Mouse (Mus musculus) forebrain, embryonic 12.5 days (tissue): Measurements from ENCODE around the gene Cbll1. TPM values are rescaled to one million over a fixed set of nuclear protein-coding genes. Genes with fewer than 3 reads are reported as not detected.

Source experiments
- ATAC-seq: fragments of 200-750 bp; cut with Nextera tagmentation; 2 replicates; pipeline ENCODE4 v1.8.0; 2017; ENCODE audit warnings: moderate TSS enrichment; ENCODE audit not compliant: low FRiP score
- H3K27ac ChIP-seq: fragments of 300-500 bp; sonication (generic); 2 replicates; pipeline ENCODE4 v1.5.1; 2016; ENCODE audit warnings: mild to moderate bottlenecking
- H3K27me3 ChIP-seq: fragments of 300-500 bp; sonication (generic); 2 replicates; pipeline ENCODE4 v1.6.1; 2016; ENCODE audit warnings: mild to moderate bottlenecking
- H3K36me3 ChIP-seq: fragments of 300-500 bp; sonication (generic); replicated peaks from 2 replicates; pipeline ENCODE4 v1.6.1; 2016; ENCODE audit warnings: mild to moderate bottlenecking
- H3K4me1 ChIP-seq: fragments of 300-500 bp; sonication (generic); 2 replicates; pipeline ENCODE4 v1.6.1; 2016
- H3K4me2 ChIP-seq: fragments of 300-500 bp; sonication (generic); 2 replicates; pipeline ENCODE4 v1.6.1; 2016; ENCODE audit warnings: mild to moderate bottlenecking, moderate library complexity
- H3K4me3 ChIP-seq: fragments of 300-500 bp; sonication (generic); replicated peaks from 2 replicates; pipeline ENCODE4 v1.5.1; 2016; ENCODE audit warnings: mild to moderate bottlenecking
- H3K9ac ChIP-seq: fragments of 300-500 bp; sonication (generic); 2 replicates; pipeline ENCODE4 v1.6.1; 2016; ENCODE audit warnings: mild to moderate bottlenecking
- H3K9me3 ChIP-seq: fragments of 300-500 bp; sonication (generic); 2 replicates; pipeline ENCODE4 v1.6.1; 2016
- WGBS: fragments of 180-500 bp; shearing (Covaris S2); methylation state at CpG from one replicate; pipeline ENCODE4 v1.1.7; 2016; 5-methylcytosine and 5-hydroxymethylcytosine counted together
- polyA plus RNA-seq: library from polyadenylated mRNA; unstranded; fragments of >200 nt; fragmentation: Nextera tagmentation; extraction: Ambion mirVana; gene quantifications from 2 replicates; pipeline ENCODE4 v1.2.1, GENCODE M21; 2016

Cbll1 gene
- 16.3 and 19.7 TPM in 2 replicates for polyA plus RNA-seq

DNA sequence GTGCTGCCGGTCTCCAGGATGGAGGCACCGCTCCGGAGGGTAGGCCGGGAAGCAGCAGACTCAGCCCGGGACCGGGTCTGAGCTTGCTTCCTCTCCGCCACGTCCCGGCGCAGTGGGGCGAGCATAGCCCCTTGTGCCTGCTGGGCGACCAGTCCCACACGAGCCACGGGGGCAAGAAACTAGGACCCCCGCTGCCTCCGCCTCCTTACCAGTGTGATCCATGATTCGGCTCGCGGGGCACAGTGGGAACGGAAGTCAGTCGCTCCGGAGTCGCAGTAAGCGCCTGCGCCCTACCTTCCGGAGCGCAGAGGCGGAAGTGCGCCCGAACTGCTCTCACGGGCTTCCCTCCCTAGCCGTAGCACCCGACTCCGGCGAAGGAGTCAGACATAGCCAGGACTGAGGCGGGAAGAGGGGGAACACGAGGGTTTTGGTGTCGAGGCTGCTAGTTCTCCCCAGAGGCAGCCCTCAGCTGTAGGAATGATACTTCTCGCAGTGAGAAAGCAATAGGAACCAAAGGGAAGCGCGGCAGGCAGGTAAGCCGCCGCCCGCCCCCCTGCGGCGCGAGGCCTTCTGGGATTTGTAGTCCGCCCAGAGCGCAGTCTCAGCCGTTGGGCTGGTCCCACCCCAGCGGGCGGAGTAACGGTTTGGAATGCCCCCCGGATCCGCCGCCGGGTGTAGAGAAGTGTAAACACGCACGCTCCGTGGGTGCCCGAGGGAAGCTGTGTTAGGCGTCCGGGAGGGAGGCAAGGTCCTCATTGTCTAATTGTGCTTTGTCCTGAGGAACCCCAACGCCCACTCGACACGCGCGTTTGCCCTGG lies at the start of gene Cbll1:
TSS of gene Cbll1 (minus strand) at position 303 of the 818 bp plus-strand sequence.
- H3K27me3 ChIP-seq = no peaks in the 10 kb centered on the region
- WGBS = under 1% methylated on average over 68 of the region's 68 CpGs
- peaks cover 18% of the 10 kb centered on the region for H3K4me1 ChIP-seq
- peak within 1 kb of the TSS; percentile 86 for H3K4me3 ChIP-seq
- peaks cover under 1% of the 10 kb centered on the region for H3K36me3 ChIP-seq
- H3K4me2 ChIP-seq = peak within 1 kb of the TSS; percentile 85
- H3K9me3 ChIP-seq = no peaks in the 10 kb centered on the region
- ATAC-seq = peak; percentile 98
- peak within 1 kb of the TSS; percentile 89 for H3K27ac ChIP-seq
- H3K9ac ChIP-seq = peak within 1 kb of the TSS; percentile 78

DNA sequence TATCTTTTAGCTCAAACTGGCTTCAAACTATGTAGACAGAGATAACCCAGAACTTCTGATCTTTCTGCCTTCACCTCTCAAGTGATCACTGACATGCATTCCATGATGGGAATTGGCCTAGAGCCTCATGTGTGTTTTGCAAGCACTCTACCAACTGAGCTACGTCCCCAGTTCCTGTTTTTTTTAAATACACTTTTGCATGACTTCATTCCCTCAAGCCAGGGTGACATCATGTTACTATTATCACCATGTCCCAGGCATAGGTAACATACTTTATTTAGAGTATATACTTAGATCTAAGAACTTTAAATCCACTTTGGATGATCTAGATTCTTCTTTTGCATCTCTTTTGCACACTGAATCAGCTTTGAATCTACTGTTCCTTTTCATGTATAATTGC lies 46.6 kb upstream of the Cbll1 start:
- 75% methylated on average over 1 of the region's 1 CpGs for WGBS
- H3K4me2 ChIP-seq = no peak overlapping the region
- no peak overlapping the region for H3K4me3 ChIP-seq
- H3K36me3 ChIP-seq = no peaks in the 10 kb centered on the region
- H3K4me1 ChIP-seq = no peaks in the 10 kb centered on the region
- no peaks in the 10 kb centered on the region for H3K27me3 ChIP-seq
- H3K9ac ChIP-seq = no peak overlapping the region
- no peaks in the 10 kb centered on the region for H3K9me3 ChIP-seq
- no peak for ATAC-seq
- H3K27ac ChIP-seq = no peak overlapping the region

DNA sequence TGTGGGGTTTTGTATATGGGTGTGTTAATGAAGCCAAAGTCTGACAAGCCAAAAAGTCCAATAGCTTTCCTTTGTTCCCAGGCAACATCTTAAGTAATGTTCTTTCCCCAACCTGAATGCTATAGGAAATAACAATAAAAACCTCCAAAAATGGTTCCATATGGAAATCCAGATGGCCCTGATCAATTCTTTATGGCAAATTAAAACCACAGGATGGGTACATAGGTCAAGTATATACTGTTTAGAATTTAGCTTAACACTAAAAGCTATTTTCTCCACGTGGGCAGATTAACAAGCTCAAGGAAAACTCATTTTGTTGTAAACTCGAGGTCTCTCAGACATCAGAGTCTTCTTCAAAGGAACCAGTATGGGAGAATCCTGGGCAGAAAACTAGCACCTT lies 45.8 kb upstream of the Cbll1 start:
- H3K9me3 ChIP-seq = no peaks in the 10 kb centered on the region
- 56% methylated on average over 2 of the region's 2 CpGs for WGBS
- no peak overlapping the region for H3K4me3 ChIP-seq
- H3K27me3 ChIP-seq = no peaks in the 10 kb centered on the region
- H3K4me1 ChIP-seq = no peaks in the 10 kb centered on the region
- ATAC-seq = no peak
- no peaks in the 10 kb centered on the region for H3K36me3 ChIP-seq
- H3K27ac ChIP-seq = no peak overlapping the region
- no peak overlapping the region for H3K4me2 ChIP-seq
- no peak overlapping the region for H3K9ac ChIP-seq

DNA sequence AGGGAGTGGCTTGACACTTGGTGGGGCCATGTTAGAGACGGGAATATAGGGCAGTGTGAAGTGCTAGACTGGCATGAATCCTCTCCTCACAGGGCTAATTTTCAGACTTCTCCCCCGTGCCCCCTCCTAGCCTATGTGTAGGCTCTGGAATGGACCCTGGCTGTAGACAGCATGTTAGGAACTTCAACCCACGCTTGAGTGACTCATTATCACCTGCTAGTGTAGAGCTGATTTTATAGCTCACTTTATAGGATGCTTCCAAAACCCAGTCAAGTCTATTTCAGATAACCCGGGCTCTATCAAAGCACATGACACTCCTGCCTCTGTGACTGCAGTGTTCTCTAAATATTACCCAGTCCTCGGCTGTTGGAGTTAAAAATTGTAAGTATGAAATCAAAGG lies 42.1 kb upstream of the Cbll1 start:
- H3K27me3 ChIP-seq = no peaks in the 10 kb centered on the region
- no peak overlapping the region for H3K4me3 ChIP-seq
- H3K36me3 ChIP-seq = no peaks in the 10 kb centered on the region
- ATAC-seq = no peak
- H3K4me2 ChIP-seq = no peak overlapping the region
- 76% methylated on average over 5 of the region's 5 CpGs for WGBS
- no peaks in the 10 kb centered on the region for H3K9me3 ChIP-seq
- H3K27ac ChIP-seq = no peak overlapping the region
- no peak overlapping the region for H3K9ac ChIP-seq
- H3K4me1 ChIP-seq = no peaks in the 10 kb centered on the region

DNA sequence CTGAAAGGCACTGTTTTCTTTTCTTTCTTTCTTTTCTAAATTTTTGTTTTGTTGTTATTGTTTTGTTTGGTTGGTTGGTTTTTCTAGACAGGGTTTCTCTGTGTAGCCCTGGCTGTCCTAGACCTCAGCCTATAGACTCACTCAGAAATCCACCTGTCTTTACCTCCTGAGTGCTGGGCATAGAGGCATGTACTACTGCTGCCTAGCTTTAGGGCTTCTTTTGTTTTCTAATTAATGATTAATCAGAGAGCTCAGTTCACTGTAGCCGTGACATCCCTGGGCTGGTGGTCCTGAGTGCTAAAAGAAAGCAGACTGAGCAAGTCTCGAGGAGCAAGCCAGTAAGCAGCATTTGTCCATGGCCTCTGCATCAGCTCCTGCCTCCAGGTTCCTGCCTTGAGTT lies 40.4 kb upstream of the Cbll1 start:
- Histone ChIP-seq H3K9me3 (no peaks in the 10 kb centered on the region), H3K4me1 (no peaks in the 10 kb centered on the region), H3K27me3 (no peaks in the 10 kb centered on the region), H3K4me3 (no peak overlapping the region), H3K27ac (no peak overlapping the region), H3K9ac (no peak overlapping the region), H3K36me3 (no peaks in the 10 kb centered on the region), H3K4me2 (no peak overlapping the region)
- WGBS = 82% methylated on average over 2 of the region's 2 CpGs
- no peak for ATAC-seq

DNA sequence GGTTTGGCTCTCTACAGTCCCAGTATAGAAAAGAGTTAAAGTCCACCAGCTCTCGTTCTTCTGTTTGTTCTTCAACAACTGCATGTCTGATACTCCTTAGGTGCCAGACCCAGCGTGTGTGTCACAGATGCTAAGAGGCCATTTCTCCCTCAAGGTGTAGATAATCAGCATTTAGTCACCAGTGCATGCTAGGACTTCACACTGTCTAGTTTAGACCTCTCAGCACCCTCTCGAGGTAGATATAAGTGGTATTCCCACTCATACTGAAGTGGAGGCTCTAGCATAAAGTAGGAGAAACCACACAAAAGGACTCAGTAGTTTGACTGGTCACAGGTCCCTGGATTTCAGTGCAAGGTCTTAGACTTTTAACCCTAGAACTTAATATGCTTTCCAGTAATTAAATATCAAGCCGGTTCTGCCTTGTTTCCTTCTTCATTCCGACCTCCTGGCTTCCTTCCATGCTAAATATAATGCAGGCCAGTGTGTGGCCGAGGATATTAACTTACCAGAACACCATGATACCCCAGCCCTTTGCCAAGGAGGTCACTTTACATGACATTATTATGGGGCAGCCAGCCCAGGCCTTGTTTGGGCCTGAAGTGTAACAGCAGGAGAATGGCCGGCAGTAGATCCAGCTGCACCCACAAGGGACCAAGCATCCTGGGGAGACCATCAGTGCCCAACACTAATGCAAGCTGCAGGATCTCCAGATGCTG lies 38.3 kb upstream of the Cbll1 start:
- Histone ChIP-seq H3K27me3 (no peaks in the 10 kb centered on the region), H3K4me1 (peaks cover 6% of the 10 kb centered on the region; the same call in 1 of the 2 replicates), H3K36me3 (no peaks in the 10 kb centered on the region), H3K9me3 (no peaks in the 10 kb centered on the region), H3K27ac (no peak overlapping the region), H3K4me2 (no peak overlapping the region), H3K9ac (no peak overlapping the region), H3K4me3 (no peak overlapping the region)
- WGBS = 76% methylated on average over 7 of the region's 7 CpGs
- no peak for ATAC-seq

DNA sequence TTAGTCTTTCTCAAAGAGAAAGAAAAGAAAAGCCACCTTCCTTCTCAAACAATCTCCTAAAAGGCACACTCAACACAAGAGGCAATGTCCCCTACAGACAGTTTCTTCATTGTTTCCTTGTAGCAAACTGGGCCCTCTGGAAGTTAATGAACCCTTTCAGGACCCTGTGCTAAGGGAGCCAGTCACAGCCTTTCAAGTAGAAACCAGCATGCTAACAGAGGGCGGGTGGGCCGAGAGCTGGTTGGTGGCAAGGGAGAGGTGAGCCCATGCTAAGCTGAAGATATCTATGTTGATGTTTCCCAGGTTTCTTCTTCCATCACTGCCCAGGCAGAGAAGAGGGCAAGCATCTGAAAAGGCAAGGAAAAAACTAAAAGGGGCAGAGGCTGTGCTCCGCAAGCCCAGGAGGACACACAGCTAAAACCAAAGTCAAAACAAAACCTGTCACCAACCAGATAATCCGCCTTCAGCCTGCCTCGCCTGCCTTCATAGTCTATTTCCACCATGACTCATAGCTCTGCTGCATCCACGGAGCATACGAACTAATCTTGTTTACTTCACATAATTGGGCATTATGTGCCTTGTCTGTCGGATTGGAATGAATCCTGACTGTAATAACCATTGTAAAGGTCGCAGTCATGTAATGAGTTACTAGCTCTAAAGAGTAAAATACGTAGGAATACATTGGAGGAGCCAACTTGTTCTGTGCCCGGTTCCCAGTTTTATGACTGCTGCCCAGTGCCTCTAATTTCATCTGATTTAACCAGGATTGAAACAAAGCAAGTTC lies 34.8 kb upstream of the Cbll1 start:
- H3K27ac ChIP-seq = no peak overlapping the region
- 57% methylated on average over 11 of the region's 11 CpGs for WGBS
- H3K4me1 ChIP-seq = peaks cover 6% of the 10 kb centered on the region; the same call in 1 of the 2 replicates
- no peaks in the 10 kb centered on the region for H3K36me3 ChIP-seq
- no peak for ATAC-seq
- H3K4me2 ChIP-seq = no peak overlapping the region
- H3K4me3 ChIP-seq = no peak overlapping the region
- H3K9me3 ChIP-seq = no peaks in the 10 kb centered on the region
- no peaks in the 10 kb centered on the region for H3K27me3 ChIP-seq
- H3K9ac ChIP-seq = no peak overlapping the region

DNA sequence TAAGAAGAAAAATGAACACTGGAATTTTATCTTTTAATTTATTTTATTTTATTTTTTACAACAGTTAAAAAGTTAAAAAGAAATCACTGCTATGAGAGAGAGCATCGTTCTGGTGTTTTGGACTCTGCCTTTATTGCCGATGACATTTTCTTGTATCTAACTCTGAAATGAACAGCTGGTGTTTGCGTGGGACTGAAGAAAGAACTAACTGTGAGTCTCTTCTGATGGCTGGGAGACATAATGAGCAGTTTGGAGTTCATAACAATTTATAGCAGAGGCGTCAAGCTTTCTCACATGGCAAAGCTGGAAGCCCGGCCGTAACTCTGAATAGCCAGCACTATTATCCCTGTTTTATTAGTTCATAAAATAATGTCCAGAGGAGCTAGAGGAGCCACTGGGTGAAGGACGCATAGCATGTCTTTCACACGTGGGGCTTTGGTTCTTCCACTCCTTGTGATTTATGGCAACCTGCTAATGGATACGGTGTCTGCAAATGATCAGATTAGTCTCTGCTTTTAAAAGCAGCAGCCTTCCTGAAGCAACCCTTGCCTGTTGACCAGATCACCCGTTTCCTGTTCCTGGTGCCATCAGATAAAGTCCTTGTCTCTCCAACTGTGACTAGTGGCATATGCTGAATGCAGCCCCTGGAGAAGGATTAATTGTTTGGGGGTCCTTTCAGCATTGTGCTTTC lies 33.9 kb upstream of the Cbll1 start:
- H3K4me1 ChIP-seq = peaks cover 6% of the 10 kb centered on the region; the same call in 1 of the 2 replicates

DNA sequence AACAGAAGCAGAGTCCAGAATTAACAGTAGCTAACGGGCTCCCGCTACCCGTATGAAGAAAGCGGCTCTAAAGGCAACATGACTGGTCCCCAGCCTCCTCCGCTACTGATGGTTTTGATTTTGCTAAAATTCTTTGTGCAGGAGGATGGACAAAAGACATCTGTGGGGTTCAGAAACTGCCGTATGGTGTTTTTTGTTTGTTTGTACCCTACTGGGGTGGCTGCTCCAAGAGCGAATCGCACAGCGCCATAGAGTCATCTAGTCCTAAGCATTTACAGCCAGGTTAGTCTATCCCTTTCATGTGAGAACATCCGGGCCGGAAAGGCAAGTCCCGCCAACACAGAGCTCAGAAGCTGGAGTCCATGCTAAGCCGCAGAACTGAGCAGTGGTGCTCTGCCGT lies 32.6 kb upstream of the Cbll1 start:
- ATAC-seq = no peak
- 76% methylated on average over 14 of the region's 14 CpGs for WGBS
- H3K9ac ChIP-seq = no peak overlapping the region
- H3K36me3 ChIP-seq = no peaks in the 10 kb centered on the region
- no peak overlapping the region for H3K4me2 ChIP-seq
- no peaks in the 10 kb centered on the region for H3K9me3 ChIP-seq
- H3K27me3 ChIP-seq = no peaks in the 10 kb centered on the region
- no peak overlapping the region for H3K27ac ChIP-seq
- no peak overlapping the region for H3K4me3 ChIP-seq
- peaks cover 6% of the 10 kb centered on the region; the same call in 1 of the 2 replicates for H3K4me1 ChIP-seq

More for the DNA sequence above, 33.9 kb upstream of the Cbll1 start:
- ATAC-seq = no peak
- no peak overlapping the region for H3K4me2 ChIP-seq
- no peak overlapping the region for H3K27ac ChIP-seq
- no peaks in the 10 kb centered on the region for H3K9me3 ChIP-seq
- no peaks in the 10 kb centered on the region for H3K27me3 ChIP-seq
- no peak overlapping the region for H3K4me3 ChIP-seq
- H3K9ac ChIP-seq = no peak overlapping the region
- WGBS = 81% methylated on average over 10 of the region's 10 CpGs
- no peaks in the 10 kb centered on the region for H3K36me3 ChIP-seq

DNA sequence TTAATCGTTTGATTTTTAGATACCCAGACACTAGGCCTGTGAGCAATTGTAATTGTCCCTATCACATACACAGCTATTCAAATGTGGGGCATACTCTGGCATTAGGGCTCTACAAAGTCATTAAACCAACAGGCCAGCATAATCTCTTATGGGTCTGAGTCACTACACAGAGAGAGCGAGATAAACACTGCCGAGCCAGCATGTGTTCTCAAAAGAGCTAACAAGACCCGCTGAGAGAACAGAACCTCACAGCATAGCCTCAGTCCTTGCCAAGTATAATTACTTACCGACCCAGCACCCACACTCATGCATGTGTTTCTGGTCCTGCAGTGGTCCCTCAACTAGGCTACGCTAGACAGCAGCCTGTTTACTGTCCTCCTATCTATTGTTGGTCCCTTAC lies 28.0 kb upstream of the Cbll1 start:
- Histone ChIP-seq H3K4me2 (no peak overlapping the region), H3K36me3 (no peaks in the 10 kb centered on the region), H3K4me1 (no peaks in the 10 kb centered on the region), H3K9ac (no peak overlapping the region), H3K27me3 (no peaks in the 10 kb centered on the region), H3K27ac (no peak overlapping the region), H3K4me3 (no peak overlapping the region), H3K9me3 (no peaks in the 10 kb centered on the region)
- ATAC-seq = no peak
- WGBS = 62% methylated on average over 6 of the region's 6 CpGs

DNA sequence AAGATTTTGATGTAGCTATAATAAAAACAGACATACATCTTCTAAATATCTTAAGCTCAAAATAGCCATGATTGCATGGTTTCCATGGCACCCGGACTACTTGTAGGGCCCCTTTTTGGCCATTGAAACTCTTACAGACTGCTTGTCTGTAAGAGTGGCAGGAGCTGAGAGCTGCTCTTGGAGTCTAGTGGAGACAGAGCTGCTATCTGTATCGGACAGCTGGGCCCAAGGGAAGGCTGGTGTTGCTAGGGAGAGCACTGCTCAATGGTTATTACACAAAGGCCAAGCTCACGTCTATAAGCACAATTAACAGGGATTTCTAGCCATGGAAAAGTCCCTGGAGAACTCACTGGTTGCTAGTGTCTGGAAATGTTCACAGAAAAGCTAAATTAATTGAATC lies 22.0 kb upstream of the Cbll1 start:
- Histone ChIP-seq H3K9ac (no peak overlapping the region), H3K4me2 (no peak overlapping the region), H3K4me1 (no peaks in the 10 kb centered on the region), H3K27me3 (no peaks in the 10 kb centered on the region), H3K36me3 (no peaks in the 10 kb centered on the region), H3K9me3 (no peaks in the 10 kb centered on the region), H3K27ac (no peak overlapping the region), H3K4me3 (no peak overlapping the region)
- ATAC-seq = no peak
- WGBS = 71% methylated on average over 3 of the region's 3 CpGs

DNA sequence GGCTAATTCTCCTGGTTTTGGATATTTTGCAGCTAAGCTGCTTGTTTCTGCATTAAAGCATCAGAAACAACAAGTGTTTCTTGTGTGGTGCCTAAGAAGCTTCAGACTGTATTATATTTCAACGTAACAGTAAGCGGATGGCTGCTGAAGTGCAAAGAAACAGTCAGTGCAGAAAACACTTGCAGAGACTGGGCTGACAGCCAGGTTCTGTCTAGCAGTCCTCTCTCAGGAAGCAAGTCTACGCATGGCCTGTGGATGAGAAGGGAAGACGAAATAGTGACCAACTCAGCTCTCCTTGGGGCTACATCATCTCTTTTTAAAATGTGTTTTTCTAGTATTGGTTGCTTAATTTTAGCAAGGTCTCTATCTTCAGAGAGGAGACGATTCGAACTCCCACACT lies 20.7 kb upstream of the Cbll1 start:
- Histone ChIP-seq H3K4me2 (no peak overlapping the region), H3K9ac (no peak overlapping the region), H3K27ac (no peak overlapping the region), H3K4me1 (no peaks in the 10 kb centered on the region), H3K9me3 (no peaks in the 10 kb centered on the region), H3K4me3 (no peak overlapping the region), H3K27me3 (no peaks in the 10 kb centered on the region), H3K36me3 (no peaks in the 10 kb centered on the region)
- WGBS = 92% methylated on average over 6 of the region's 6 CpGs
- no peak for ATAC-seq
